Mouse (Mus musculus) testis, postnatal 14 days (tissue): ENCODE data around the gene Ssx2ip.
"Not testable (repeated sequence)": the region's sequence is repeated elsewhere in the genome, so short reads cannot be mapped to it uniquely, and the experiment has no call there.

ENCODE experiments used
- DNase-seq: peaks from one replicate; pipeline ENCODE4 v3.0.0; 2021; ENCODE audit warnings: low spot score

Ssx2ip gene

GRCm38 (mm10) chr3:146403770-146404169 is 672 bp upstream of the Ssx2ip start:
- DNase-seq, result no peak

DNA sequence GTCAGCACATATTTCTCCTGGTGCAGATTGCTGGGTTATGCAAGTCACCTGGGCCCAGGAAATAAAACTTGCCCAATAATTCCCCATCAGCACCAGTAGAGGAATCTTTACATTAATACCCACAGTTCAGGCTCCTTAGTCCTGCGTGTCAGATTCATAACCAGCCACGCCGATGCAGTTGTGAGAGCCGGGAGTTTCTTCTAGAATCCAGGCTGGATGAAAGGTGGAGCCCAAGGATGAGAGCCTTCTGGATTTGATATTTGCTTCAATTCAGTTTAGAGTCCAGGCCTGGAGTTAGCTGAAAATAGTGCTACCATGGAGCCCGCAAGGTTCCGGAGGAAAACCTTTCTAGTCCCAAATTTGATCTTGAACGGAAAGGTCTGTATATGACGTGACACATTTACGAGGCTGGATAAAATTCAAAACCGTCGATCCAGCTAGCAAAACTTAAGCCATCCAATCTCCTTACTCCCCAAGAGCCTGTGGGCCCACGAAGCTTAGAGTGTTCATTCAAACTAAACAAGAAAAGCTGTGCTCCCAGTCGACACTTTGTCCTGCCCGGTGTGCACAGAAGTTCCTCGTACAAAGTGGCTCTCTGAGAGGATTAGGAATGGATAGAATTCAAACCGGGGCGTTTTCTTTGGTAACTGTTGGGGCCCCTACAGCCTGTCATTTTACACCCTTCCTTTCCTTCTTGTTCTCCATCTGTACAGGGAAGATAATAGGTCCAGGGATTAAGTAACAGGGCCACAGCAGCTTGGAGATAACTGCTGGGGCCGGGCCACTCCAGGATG is 968 bp downstream of the Ssx2ip start:
- DNase-seq, result no peak

DNA sequence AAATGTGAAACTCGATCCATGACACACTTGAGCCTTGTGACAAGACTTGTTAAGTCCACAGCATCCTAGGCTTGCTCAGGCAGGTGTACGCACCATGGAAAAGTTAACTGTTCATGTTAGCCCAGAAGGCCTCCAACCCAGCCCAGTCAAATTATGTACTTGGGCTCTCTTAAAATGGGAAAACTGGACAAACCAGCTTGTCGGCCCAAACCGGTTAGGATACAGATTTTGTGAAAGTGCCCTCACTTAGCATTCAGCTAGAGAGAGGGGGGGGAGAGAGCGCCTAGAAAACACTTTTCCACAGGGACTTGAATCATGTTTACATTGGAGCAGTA is 1.5 kb downstream of the Ssx2ip start:
- no peak for DNase-seq

- no peak for DNase-seq
Observed at GRCm38 (mm10) chr3:146407086-146407721, 2.8 kb downstream of the Ssx2ip start.

GRCm38 (mm10) chr3:146410114-146410513 is 5.7 kb downstream of the Ssx2ip start:
- DNase-seq, result no peak

GRCm38 (mm10) chr3:146412008-146412407 is 7.6 kb downstream of the Ssx2ip start:
- DNase-seq, result no peak

DNA sequence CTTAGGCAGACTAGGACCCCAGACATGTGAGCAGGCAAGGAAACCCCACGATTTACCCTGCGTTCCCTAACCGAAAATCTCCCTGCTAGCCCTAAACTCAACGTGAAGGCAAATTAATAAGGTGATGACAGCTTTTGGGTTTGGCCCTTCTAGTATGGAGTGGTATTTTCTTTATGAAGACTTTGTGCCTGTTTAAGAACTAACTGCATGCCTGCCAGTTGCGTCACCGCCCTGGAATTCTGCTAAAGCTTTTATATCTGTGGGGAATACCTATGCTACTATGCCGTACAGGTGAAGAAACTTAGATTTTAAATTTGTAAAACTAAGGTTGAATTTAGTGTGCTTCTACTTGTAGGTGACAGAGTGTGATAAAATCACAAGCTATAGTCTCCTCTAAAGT is 8.0 kb downstream of the Ssx2ip start:
- DNase-seq, result no peak

- no peak for DNase-seq
Observed at GRCm38 (mm10) chr3:146413016-146413415, 8.6 kb downstream of the Ssx2ip start.

GRCm38 (mm10) chr3:146413992-146414391 is 9.6 kb downstream of the Ssx2ip start:
- no peak for DNase-seq

DNA sequence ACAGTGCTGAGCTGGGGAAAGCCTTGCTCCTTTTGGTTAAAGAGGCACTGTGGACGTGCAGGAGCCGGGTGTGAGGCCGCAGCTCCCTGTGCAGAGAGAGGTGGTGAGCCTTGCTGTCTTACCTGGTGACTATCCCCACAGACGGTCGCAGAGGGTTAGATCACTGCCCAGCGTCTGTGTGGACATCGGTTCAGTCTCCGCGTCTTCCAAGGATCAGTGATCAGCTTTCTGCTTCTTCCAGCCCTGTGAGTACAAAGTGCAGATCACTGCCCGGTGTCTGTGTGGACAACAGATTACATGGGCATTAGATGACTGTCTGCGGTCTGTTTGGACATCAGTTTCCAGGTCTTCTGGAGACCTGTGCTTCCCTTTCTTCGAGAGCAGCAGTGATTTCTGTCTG is 10.1 kb downstream of the Ssx2ip start:
- DNase-seq, result no peak

- no peak for DNase-seq
Observed at GRCm38 (mm10) chr3:146417873-146418272, 13.4 kb downstream of the Ssx2ip start.

- peak; percentile 52 for DNase-seq
Observed at GRCm38 (mm10) chr3:146418901-146419300, 14.5 kb downstream of the Ssx2ip start.

GRCm38 (mm10) chr3:146419534-146419933 is 15.1 kb downstream of the Ssx2ip start:
- no peak for DNase-seq

DNA sequence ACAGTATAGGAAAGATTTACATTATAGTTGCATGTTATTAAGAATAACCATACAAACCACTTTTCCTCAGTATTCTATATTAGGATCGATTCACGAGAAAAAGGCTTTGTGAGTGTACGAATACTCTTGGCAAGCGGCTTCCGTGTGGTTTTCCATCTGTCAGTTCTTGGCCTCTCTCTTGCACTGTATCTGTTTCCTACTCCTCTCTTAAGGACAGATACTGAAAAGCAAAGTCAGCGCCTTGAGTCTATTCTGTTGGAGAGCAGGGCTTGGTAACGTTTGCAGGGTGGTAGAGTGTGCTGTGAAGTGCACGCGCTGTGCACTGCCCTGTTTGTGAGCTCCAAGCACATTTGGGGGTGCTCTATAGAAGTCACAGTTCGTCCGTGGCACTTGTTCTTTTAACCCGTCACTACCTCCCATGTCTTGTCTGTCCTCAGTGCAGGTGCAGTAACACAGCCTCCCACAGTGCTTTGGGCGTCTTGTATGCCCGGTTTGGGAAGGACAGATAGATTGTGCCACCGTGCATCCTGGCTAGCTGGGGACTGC is 15.6 kb downstream of the Ssx2ip start:
- no peak for DNase-seq

GRCm38 (mm10) chr3:146421787-146422186 is 17.3 kb downstream of the Ssx2ip start:
- no peak for DNase-seq

- no peak for DNase-seq
Observed at GRCm38 (mm10) chr3:146423710-146424109, 19.3 kb downstream of the Ssx2ip start.

DNA sequence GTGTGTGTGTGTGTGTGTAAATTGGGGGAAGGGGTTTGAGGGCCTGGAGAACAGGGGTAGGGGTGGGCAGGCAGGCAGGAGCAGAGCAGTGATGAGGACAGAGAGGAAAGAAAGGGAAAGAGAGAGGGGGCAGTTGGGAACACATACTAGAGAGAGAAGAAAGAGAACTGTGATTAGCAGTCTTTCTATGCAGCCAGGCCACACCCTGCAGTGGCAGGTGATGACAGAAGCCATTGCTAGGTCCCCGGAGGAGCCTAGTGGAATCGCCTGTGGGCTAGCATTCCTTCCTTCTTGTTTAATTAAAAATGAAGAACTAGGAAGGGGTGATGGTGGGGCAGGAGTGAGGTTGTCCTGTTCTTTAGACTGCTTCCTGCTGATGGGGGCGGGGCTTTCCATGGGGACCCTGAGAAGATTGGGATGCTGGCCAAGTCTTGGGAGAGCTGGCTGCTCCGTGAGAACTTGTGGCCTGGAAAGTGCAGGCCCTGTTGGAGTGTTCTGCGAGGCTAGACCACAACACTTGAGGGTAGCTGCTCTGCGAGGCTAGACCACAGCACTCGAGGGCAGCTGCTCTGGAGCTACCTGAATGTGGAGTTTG is 20.0 kb downstream of the Ssx2ip start:
- no peak for DNase-seq

GRCm38 (mm10) chr3:146425902-146426301 is 21.5 kb downstream of the Ssx2ip start:
- no peak for DNase-seq

GRCm38 (mm10) chr3:146426489-146426888 is 22.0 kb downstream of the Ssx2ip start:
- DNase-seq, result no peak

DNA sequence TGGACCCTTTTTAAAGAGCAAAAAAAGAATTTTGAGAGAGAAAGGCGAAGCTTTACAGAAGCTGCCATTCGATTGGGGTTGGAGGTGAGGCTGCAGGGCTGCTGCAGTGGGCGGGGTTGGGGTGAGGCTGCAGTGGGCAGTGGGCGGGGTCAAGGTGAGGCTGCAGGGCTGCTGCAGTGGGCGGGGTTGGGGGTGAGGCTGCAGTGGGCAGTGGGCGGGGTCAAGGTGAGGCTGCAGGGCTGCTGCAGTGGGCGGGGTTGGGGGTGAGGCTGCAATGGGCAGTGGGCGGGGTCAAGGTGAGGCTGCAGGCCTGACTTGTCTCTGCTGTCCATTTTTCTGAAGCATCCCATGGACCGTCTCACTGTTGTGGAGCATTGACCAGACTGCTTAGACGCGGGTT is 28.6 kb downstream of the Ssx2ip start:
- DNase-seq, result not testable (repeated sequence)

- no peak for DNase-seq
Observed at GRCm38 (mm10) chr3:146433681-146434350, 29.4 kb downstream of the Ssx2ip start.

GRCm38 (mm10) chr3:146434686-146435085 is 30.2 kb downstream of the Ssx2ip start:
- no peak for DNase-seq

DNA sequence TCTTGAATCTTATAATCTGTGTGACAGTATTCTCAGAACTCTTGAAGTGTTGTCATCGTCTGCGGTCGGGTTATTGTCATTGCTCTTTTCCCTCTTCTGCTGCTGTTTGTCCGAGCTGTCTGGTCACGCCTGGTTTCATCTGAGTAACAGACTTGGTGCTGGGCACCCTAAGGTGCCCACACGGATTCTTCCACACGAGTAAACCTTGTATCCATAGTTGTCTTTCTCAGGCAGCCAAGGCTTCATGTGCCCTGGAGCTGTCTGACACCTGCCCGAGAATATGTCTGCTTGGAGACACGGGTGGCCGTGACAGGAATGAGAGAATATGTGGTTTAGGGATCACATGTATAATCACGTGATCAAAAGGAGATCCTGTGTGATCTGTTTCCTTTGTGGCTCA is 31.1 kb downstream of the Ssx2ip start:
- no peak for DNase-seq
